Mouse (Mus musculus): Measurements from ENCODE around the gene Itpr2. TPM values are rescaled to one million over a fixed set of nuclear protein-coding genes. Genes with fewer than 3 reads are reported as not detected.

Gene Itpr2
- polyA plus RNA-seq, 1 experiment = 10.9 TPM

- Histone ChIP-seq H3K4me1 (ENCODE audit: control insufficient read depth, insufficient read depth, low read length) (no peaks in the 10 kb centered on the region), H3K27ac (ENCODE audit: insufficient read depth, low read depth, low read length) (no peak overlapping the region), H3K4me3 (ENCODE audit: insufficient read depth, low read length) (no peak overlapping the region)
- TF ChIP-seq POLR2A (IDR thresholded peaks at IDR 0.05; ENCODE audit: borderline replicate concordance, low read depth, low read length) = no peak
These were observed 155.4 kb downstream of the Itpr2 start for GRCm38 (mm10) chr6:146346545-146347195.

GRCm38 (mm10) chr6:146344732-146345131, 157.3 kb downstream of the Itpr2 start:
- H3K27ac ChIP-seq (ENCODE audit: insufficient read depth, low read depth, low read length) = no peak overlapping the region
- no peaks in the 10 kb centered on the region for H3K4me1 ChIP-seq (ENCODE audit: control insufficient read depth, insufficient read depth, low read length)
- TF ChIP-seq POLR2A (IDR thresholded peaks at IDR 0.05; ENCODE audit: borderline replicate concordance, low read depth, low read length) (no peak), CTCF (IDR thresholded peaks at IDR 0.05; ENCODE audit: low read depth, low read length) (peak; percentile 41; the same call in 1 of the 2 replicates)
- no peak overlapping the region for H3K4me3 ChIP-seq (ENCODE audit: insufficient read depth, low read length)

- Histone ChIP-seq H3K4me1 (ENCODE audit: control insufficient read depth, insufficient read depth, low read length) (peaks cover 2% of the 10 kb centered on the region), H3K4me3 (ENCODE audit: insufficient read depth, low read length) (no peak overlapping the region), H3K27ac (ENCODE audit: insufficient read depth, low read depth, low read length) (no peak overlapping the region)
- TF ChIP-seq POLR2A (IDR thresholded peaks at IDR 0.05; ENCODE audit: borderline replicate concordance, low read depth, low read length) = no peak
- TF ChIP-seq CTCF (IDR thresholded peaks at IDR 0.05; ENCODE audit: low read depth, low read length) = no peak
These were observed 158.2 kb downstream of the Itpr2 start for GRCm38 (mm10) chr6:146343671-146344384.

GRCm38 (mm10) chr6:146342995-146343394, 159.0 kb downstream of the Itpr2 start:
- Histone ChIP-seq H3K4me3 (ENCODE audit: insufficient read depth, low read length) (no peak overlapping the region), H3K27ac (ENCODE audit: insufficient read depth, low read depth, low read length) (no peak overlapping the region), H3K4me1 (ENCODE audit: control insufficient read depth, insufficient read depth, low read length) (peaks cover 3% of the 10 kb centered on the region)
- no peak for TF ChIP-seq POLR2A (IDR thresholded peaks at IDR 0.05; ENCODE audit: borderline replicate concordance, low read depth, low read length)
- TF ChIP-seq CTCF (IDR thresholded peaks at IDR 0.05; ENCODE audit: low read depth, low read length) = no peak

- Histone ChIP-seq H3K4me3 (ENCODE audit: insufficient read depth, low read length) (no peak overlapping the region), H3K4me1 (ENCODE audit: control insufficient read depth, insufficient read depth, low read length) (peaks cover 3% of the 10 kb centered on the region), H3K27ac (ENCODE audit: insufficient read depth, low read depth, low read length) (no peak overlapping the region)
- no peak for TF ChIP-seq POLR2A (IDR thresholded peaks at IDR 0.05; ENCODE audit: borderline replicate concordance, low read depth, low read length)
- no peak for TF ChIP-seq CTCF (IDR thresholded peaks at IDR 0.05; ENCODE audit: low read depth, low read length)
These were observed 160.1 kb downstream of the Itpr2 start for GRCm38 (mm10) chr6:146341934-146342333.

GRCm38 (mm10) chr6:146341413-146341812, 160.6 kb downstream of the Itpr2 start:
- Histone ChIP-seq H3K4me3 (ENCODE audit: insufficient read depth, low read length) (no peak overlapping the region), H3K4me1 (ENCODE audit: control insufficient read depth, insufficient read depth, low read length) (peaks cover 3% of the 10 kb centered on the region), H3K27ac (ENCODE audit: insufficient read depth, low read depth, low read length) (no peak overlapping the region)
- TF ChIP-seq CTCF (IDR thresholded peaks at IDR 0.05; ENCODE audit: low read depth, low read length) (no peak), POLR2A (IDR thresholded peaks at IDR 0.05; ENCODE audit: borderline replicate concordance, low read depth, low read length) (no peak)

- Histone ChIP-seq H3K4me3 (ENCODE audit: insufficient read depth, low read length) (no peak overlapping the region), H3K27ac (ENCODE audit: insufficient read depth, low read depth, low read length) (no peak overlapping the region), H3K4me1 (ENCODE audit: control insufficient read depth, insufficient read depth, low read length) (peaks cover 3% of the 10 kb centered on the region)
- TF ChIP-seq CTCF (IDR thresholded peaks at IDR 0.05; ENCODE audit: low read depth, low read length) = no peak
- no peak for TF ChIP-seq POLR2A (IDR thresholded peaks at IDR 0.05; ENCODE audit: borderline replicate concordance, low read depth, low read length)
These were observed 161.1 kb downstream of the Itpr2 start for GRCm38 (mm10) chr6:146340951-146341350.

- no peak overlapping the region for H3K27ac ChIP-seq (ENCODE audit: insufficient read depth, low read depth, low read length)
- H3K4me3 ChIP-seq (ENCODE audit: insufficient read depth, low read length) = no peak overlapping the region
- TF ChIP-seq CTCF (IDR thresholded peaks at IDR 0.05; ENCODE audit: low read depth, low read length) = peak; percentile 67
- no peak for TF ChIP-seq POLR2A (IDR thresholded peaks at IDR 0.05; ENCODE audit: borderline replicate concordance, low read depth, low read length)
- H3K4me1 ChIP-seq (ENCODE audit: control insufficient read depth, insufficient read depth, low read length) = peaks cover 3% of the 10 kb centered on the region
These were observed 162.2 kb downstream of the Itpr2 start for GRCm38 (mm10) chr6:146339779-146340178.

GRCm38 (mm10) chr6:146337237-146337636, 164.8 kb downstream of the Itpr2 start:
- TF ChIP-seq CTCF (IDR thresholded peaks at IDR 0.05; ENCODE audit: low read depth, low read length) (no peak), POLR2A (IDR thresholded peaks at IDR 0.05; ENCODE audit: borderline replicate concordance, low read depth, low read length) (no peak)

GRCm38 (mm10) chr6:146335191-146335590, 166.8 kb downstream of the Itpr2 start:
- H3K4me3 ChIP-seq (ENCODE audit: insufficient read depth, low read length) = no peak overlapping the region
- H3K4me1 ChIP-seq (ENCODE audit: control insufficient read depth, insufficient read depth, low read length) = peaks cover 3% of the 10 kb centered on the region
- H3K27ac ChIP-seq (ENCODE audit: insufficient read depth, low read depth, low read length) = no peak overlapping the region
- no peak for TF ChIP-seq CTCF (IDR thresholded peaks at IDR 0.05; ENCODE audit: low read depth, low read length)
- TF ChIP-seq POLR2A (IDR thresholded peaks at IDR 0.05; ENCODE audit: borderline replicate concordance, low read depth, low read length) = no peak

More at GRCm38 (mm10) chr6:146337237-146337636, 164.8 kb downstream of the Itpr2 start:
- no peak overlapping the region for H3K27ac ChIP-seq (ENCODE audit: insufficient read depth, low read depth, low read length)
- no peak overlapping the region for H3K4me3 ChIP-seq (ENCODE audit: insufficient read depth, low read length)
- H3K4me1 ChIP-seq (ENCODE audit: control insufficient read depth, insufficient read depth, low read length) = peaks cover 3% of the 10 kb centered on the region
